Mouse (Mus musculus) heart, embryonic 11.5 days (tissue): ENCODE measurements around the gene Pld2. TPM values are rescaled to one million over a fixed set of nuclear protein-coding genes. Genes with fewer than 3 reads are reported as not detected.

Experiments used
- ATAC-seq: fragments of 200-750 bp; cut with Nextera tagmentation; replicated peaks from 2 replicates; pipeline ENCODE4 v1.8.0; 2017; ENCODE audit warnings: moderate library complexity; ENCODE audit not compliant: insufficient number of reproducible peaks, low FRiP score, low TSS enrichment
- H3K27ac ChIP-seq: fragments of 300-500 bp; sonication (generic); 2 replicates; pipeline ENCODE4 v1.5.1; 2014; ENCODE audit warnings: mild to moderate bottlenecking, low read depth, low read length
- H3K27me3 ChIP-seq: fragments of 300-500 bp; sonication (generic); 2 replicates; pipeline ENCODE4 v1.6.1; 2014; ENCODE audit warnings: mild to moderate bottlenecking, low read length, mixed read lengths; ENCODE audit not compliant: control insufficient read depth, insufficient read depth
- H3K36me3 ChIP-seq: fragments of 300-500 bp; sonication (generic); 2 replicates; pipeline ENCODE4 v1.6.1; 2014; ENCODE audit warnings: mild to moderate bottlenecking, low read length, moderate library complexity, mixed read lengths; ENCODE audit not compliant: control insufficient read depth, insufficient read depth
- H3K4me1 ChIP-seq: fragments of 300-500 bp; sonication (generic); 2 replicates; pipeline ENCODE4 v1.6.1; 2014; ENCODE audit warnings: low read length; ENCODE audit not compliant: control insufficient read depth, insufficient read depth
- H3K4me2 ChIP-seq: fragments of 300-500 bp; sonication (generic); 2 replicates; pipeline ENCODE4 v1.6.1; 2014; ENCODE audit warnings: mild to moderate bottlenecking, moderate library complexity
- H3K4me3 ChIP-seq: fragments of 300-500 bp; sonication (generic); 2 replicates; pipeline ENCODE4 v1.5.1; 2014; ENCODE audit warnings: low read depth, low read length
- H3K9ac ChIP-seq: fragments of 300-500 bp; sonication (generic); 2 replicates; pipeline ENCODE4 v1.6.1; 2014; ENCODE audit warnings: mild to moderate bottlenecking, low read depth, low read length, moderate library complexity
- H3K9me3 ChIP-seq: fragments of 300-500 bp; sonication (generic); replicated peaks from 2 replicates; pipeline ENCODE4 v1.6.1; 2016; ENCODE audit warnings: low read length; ENCODE audit not compliant: control insufficient read depth
- WGBS: fragments of 180-500 bp; shearing (Covaris S2); extraction: QIAGEN DNeasy Blood & Tissue Kit; methylation state at CpG from one replicate; pipeline ENCODE4 v1.1.7; 2014; ENCODE audit not compliant: insufficient replicate concordance; 5-methylcytosine and 5-hydroxymethylcytosine counted together
- polyA plus RNA-seq: library from polyadenylated mRNA; unstranded; fragments of >200 nt; fragmentation: Nextera tagmentation; extraction: Ambion mirVana; gene quantifications from 2 replicates; pipeline ENCODE4 v1.2.1, GENCODE M21; 2014

Gene Pld2
- polyA plus RNA-seq, 1 experiment from 2014 or later: 7.4 TPM

DNA sequence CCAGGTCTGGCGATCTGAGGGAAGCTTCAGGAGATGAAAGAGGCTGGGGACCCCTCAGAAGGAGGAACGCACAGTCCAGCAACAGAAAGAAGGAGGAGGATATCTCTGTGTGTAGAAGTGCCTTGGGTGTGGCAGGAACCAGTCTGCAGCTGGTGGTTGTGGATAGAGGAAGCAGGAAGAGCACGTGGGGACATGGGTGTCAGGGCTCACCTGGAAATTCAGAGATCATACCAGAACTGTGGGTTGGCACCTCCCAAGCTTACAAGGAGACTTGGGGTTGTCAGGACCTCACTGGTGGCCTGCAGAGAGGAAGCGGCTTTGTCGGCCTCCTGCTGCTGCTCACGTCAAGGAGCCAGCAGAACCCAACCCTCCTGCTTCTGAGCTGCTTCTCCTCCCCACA, 57.4 kb downstream of the Pld2 start:
- no peaks in the 10 kb centered on the region for H3K9me3 ChIP-seq
- ATAC-seq: no peak
- no peak overlapping the region for H3K4me2 ChIP-seq
- peaks cover 8% of the 10 kb centered on the region; the same call in 1 of the 2 replicates for H3K4me1 ChIP-seq
- WGBS: 77% methylated on average over 6 of the region's 6 CpGs
- no peak overlapping the region for H3K27ac ChIP-seq
- H3K4me3 ChIP-seq: no peak overlapping the region
- no peak overlapping the region for H3K9ac ChIP-seq
- H3K36me3 ChIP-seq: peaks cover 5% of the 10 kb centered on the region; the same call in 1 of the 2 replicates
- no peaks in the 10 kb centered on the region for H3K27me3 ChIP-seq

- H3K27me3 ChIP-seq: no peaks in the 10 kb centered on the region
- no peak overlapping the region for H3K4me3 ChIP-seq
- no peak overlapping the region for H3K4me2 ChIP-seq
- peaks cover 5% of the 10 kb centered on the region; the same call in 1 of the 2 replicates for H3K36me3 ChIP-seq
- no peak overlapping the region for H3K9ac ChIP-seq
- 92% methylated on average over 9 of the region's 9 CpGs for WGBS
- no peaks in the 10 kb centered on the region for H3K9me3 ChIP-seq
- H3K27ac ChIP-seq: no peak overlapping the region
- ATAC-seq: no peak
- H3K4me1 ChIP-seq: peaks cover 8% of the 10 kb centered on the region; the same call in 1 of the 2 replicates
Measured at GRCm38 (mm10) chr11:70598451-70598953, 58.6 kb downstream of the Pld2 start.

GRCm38 (mm10) chr11:70605024-70605566, 65.2 kb downstream of the Pld2 start:
- Histone ChIP-seq H3K4me1 (no peaks in the 10 kb centered on the region), H3K4me2 (no peak overlapping the region), H3K9ac (no peak overlapping the region), H3K27me3 (no peaks in the 10 kb centered on the region), H3K27ac (no peak overlapping the region), H3K36me3 (peaks cover 34% of the 10 kb centered on the region), H3K4me3 (no peak overlapping the region), H3K9me3 (no peaks in the 10 kb centered on the region)
- no peak for ATAC-seq
- WGBS: 54% methylated on average over 14 of the region's 14 CpGs

DNA sequence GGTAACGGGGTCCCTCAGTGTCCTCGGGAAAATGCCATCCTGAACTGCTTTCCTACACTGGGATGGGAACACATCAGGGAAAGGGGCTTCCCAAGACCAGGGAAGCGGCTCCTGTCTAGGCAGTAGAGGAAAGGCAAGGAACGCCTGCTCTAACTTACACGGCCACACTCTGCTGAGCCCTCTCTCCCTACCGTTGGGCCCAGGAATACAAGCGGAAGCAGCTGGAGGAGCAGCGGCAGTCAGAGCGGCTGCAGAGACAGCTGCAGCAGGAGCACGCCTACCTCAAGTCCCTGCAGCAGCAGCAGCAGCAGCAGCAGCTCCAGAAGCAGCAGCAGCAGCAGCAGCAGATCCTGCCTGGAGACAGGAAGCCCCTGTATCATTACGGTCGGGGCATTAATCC, 66.9 kb downstream of the Pld2 start:
- no peak overlapping the region for H3K4me3 ChIP-seq
- H3K9me3 ChIP-seq: no peaks in the 10 kb centered on the region
- no peak for ATAC-seq
- no peaks in the 10 kb centered on the region for H3K4me1 ChIP-seq
- no peak overlapping the region for H3K9ac ChIP-seq
- H3K27ac ChIP-seq: no peak overlapping the region
- H3K4me2 ChIP-seq: no peak overlapping the region
- 69% methylated on average over 12 of the region's 12 CpGs for WGBS
- no peaks in the 10 kb centered on the region for H3K27me3 ChIP-seq
- peaks cover 42% of the 10 kb centered on the region for H3K36me3 ChIP-seq

GRCm38 (mm10) chr11:70607611-70608010, 67.7 kb downstream of the Pld2 start:
- no peaks in the 10 kb centered on the region for H3K4me1 ChIP-seq
- no peaks in the 10 kb centered on the region for H3K9me3 ChIP-seq
- ATAC-seq: no peak
- H3K4me3 ChIP-seq: no peak overlapping the region
- H3K27ac ChIP-seq: no peak overlapping the region
- WGBS: 92% methylated on average over 9 of the region's 9 CpGs
- peaks cover 47% of the 10 kb centered on the region for H3K36me3 ChIP-seq
- no peak overlapping the region for H3K9ac ChIP-seq
- H3K27me3 ChIP-seq: no peaks in the 10 kb centered on the region
- H3K4me2 ChIP-seq: no peak overlapping the region

Other genes with a start within 250 kb of the Pld2 start
- 0.11 TPM in 1 of 2 replicates, not detected in the other for gene Alox12e, start 217.4 kb upstream of the Pld2 start, polyA plus RNA-seq
- 0.06 TPM in 1 of 2 replicates, not detected in the other for gene Alox15, start 188.0 kb upstream of the Pld2 start, polyA plus RNA-seq
- 22.1 and 27.5 TPM in 2 replicates for gene Pelp1, start 130.0 kb upstream of the Pld2 start, polyA plus RNA-seq
- 11.6 and 12.9 TPM in 2 replicates for gene Arrb2, start 107.4 kb upstream of the Pld2 start, polyA plus RNA-seq
- gene Med11, start 88.1 kb upstream of the Pld2 start, polyA plus RNA-seq: 28.6 and 31.2 TPM in 2 replicates
- 1.1 and 1.9 TPM in 2 replicates for gene Zmynd15, start 80.6 kb upstream of the Pld2 start, polyA plus RNA-seq
- 6.2 and 7.3 TPM in 2 replicates for gene Cxcl16, start 80.1 kb upstream of the Pld2 start, polyA plus RNA-seq
- gene Tm4sf5, start 34.8 kb upstream of the Pld2 start, polyA plus RNA-seq: 8.2 and 10.3 TPM in 2 replicates
- gene Vmo1, start 25.4 kb upstream of the Pld2 start, polyA plus RNA-seq: 0.35 TPM in 1 of 2 replicates, not detected in the other
- gene Gltpd2, start 20.9 kb upstream of the Pld2 start, polyA plus RNA-seq: 0.84 TPM in 1 of 2 replicates, not detected in the other
- 684 and 701 TPM in 2 replicates for gene Psmb6, start 14.7 kb upstream of the Pld2 start, polyA plus RNA-seq
- not detected in 2 replicates for gene Gm40193, start 7.1 kb upstream of the Pld2 start, polyA plus RNA-seq
- 15.1 and 16.1 TPM in 2 replicates for gene Mink1, start 22.8 kb downstream of the Pld2 start, polyA plus RNA-seq
- gene 4930544D05Rik, start 75.8 kb downstream of the Pld2 start, polyA plus RNA-seq: not detected in 2 replicates
- not detected in 2 replicates for gene Chrne, start 79.2 kb downstream of the Pld2 start, polyA plus RNA-seq
- 2.6 and 5.4 TPM in 2 replicates for gene Gp1ba, start 99.1 kb downstream of the Pld2 start, polyA plus RNA-seq
- gene Rnf167, start 107.2 kb downstream of the Pld2 start, polyA plus RNA-seq: 66.8 and 76.9 TPM in 2 replicates
- gene Slc25a11, start 107.4 kb downstream of the Pld2 start, polyA plus RNA-seq: 221 and 245 TPM in 2 replicates
- gene Pfn1, start 114.6 kb downstream of the Pld2 start, polyA plus RNA-seq: 1,771 and 1,932 TPM in 2 replicates
- 272 and 313 TPM in 2 replicates for gene Eno3, start 117.1 kb downstream of the Pld2 start, polyA plus RNA-seq
- gene Spag7, start 129.4 kb downstream of the Pld2 start, polyA plus RNA-seq: 187 and 201 TPM in 2 replicates
- 10.6 and 14.4 TPM in 2 replicates for gene Camta2, start 148.0 kb downstream of the Pld2 start, polyA plus RNA-seq
- 0.89 and 2.2 TPM in 2 replicates for gene Inca1, start 160.1 kb downstream of the Pld2 start, polyA plus RNA-seq
- 9.8 and 11.4 TPM in 2 replicates for gene Kif1c, start 160.5 kb downstream of the Pld2 start, polyA plus RNA-seq
- gene Zfp3, start 224.1 kb downstream of the Pld2 start, polyA plus RNA-seq: 7.1 and 9.3 TPM in 2 replicates